Mouse (Mus musculus): ENCODE data around the gene Dtx1. TPM values are rescaled to one million over a fixed set of nuclear protein-coding genes. Genes with fewer than 3 reads are reported as not detected.

Dtx1 gene
- polyA plus RNA-seq, 1 experiment = 19.7 TPM

DNA sequence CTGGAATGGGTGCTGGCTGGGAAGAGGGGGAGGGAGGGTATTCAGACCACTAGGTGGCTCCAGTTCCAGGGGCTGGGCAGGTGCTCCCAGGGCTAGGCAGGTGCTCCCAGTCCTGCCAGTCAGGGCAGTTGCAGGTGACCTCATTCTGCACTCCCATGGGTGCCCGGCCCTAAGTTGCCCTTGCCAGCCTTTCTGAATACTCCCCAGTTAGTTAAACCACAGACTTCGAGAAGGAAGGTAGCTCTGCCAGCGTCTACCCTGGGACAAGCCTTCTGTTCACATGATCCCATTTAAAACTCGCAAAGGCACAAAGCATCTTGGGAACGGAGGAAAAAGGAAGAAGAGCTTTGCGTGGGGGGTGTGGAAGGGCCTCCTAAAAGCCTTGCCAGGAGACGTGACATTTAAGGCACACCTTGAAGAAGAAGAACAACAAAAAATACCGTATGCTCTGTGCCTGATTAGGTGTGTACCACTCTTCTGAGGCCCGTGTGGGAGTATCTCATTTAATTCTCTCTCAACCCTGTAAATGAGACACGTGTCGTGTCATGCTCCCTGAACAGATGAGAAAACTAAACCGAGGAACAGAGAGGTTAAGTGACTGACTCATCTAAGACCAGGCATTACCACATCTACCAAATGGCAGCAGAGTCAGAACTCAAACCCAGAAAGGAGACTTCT, 63.8 kb downstream of the Dtx1 start:
- 13% methylated on average over 12 of the region's 12 CpGs for WGBS
- DNase-seq (ENCODE audit: low read depth, low spot score) = no peak

DNA sequence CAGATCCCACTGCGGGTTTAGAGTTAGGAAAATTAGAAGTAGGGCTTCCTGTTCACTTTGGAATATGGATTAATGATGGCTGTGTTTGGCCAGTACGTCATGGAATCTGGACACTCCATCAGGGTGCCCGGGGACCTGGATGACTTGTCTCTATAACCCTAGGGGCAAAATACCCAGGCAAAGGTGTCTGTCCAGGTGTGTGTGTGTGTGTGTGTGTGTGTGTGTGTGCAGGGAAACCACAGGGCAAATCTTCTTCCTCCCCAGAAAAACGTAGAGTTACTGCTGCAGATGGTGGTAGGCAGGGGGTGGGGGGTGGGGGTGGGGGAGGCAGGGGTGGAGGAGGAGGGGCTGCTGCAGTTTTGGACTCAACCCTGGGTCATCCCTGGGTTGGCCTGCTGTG, 64.4 kb downstream of the Dtx1 start:
- DNase-seq (ENCODE audit: low read depth, low spot score) = no peak
- WGBS = 63% methylated on average over 4 of the region's 4 CpGs

DNA sequence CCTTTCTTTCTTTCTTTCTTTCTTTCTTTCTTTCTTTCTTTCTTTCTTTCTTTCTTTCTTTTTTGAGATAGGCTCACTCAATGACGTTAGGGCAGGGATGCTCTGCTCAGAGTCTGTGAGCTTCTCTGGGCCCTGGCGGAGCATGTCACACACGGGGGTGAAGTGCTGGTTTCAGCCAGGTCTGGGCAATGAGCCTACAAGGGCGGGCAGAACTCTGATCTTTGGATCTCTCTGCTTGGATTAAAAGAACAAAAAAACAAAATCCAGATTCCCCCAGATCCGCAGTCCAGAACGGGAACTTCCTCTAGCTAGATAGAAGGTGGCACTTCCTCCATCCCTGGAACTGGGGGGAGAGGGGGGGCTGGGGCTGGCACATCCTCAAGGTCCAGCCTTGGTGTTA, 65.9 kb downstream of the Dtx1 start:
- no peak for DNase-seq (ENCODE audit: low read depth, low spot score)
- 21% methylated on average over 6 of the region's 6 CpGs for WGBS

DNA sequence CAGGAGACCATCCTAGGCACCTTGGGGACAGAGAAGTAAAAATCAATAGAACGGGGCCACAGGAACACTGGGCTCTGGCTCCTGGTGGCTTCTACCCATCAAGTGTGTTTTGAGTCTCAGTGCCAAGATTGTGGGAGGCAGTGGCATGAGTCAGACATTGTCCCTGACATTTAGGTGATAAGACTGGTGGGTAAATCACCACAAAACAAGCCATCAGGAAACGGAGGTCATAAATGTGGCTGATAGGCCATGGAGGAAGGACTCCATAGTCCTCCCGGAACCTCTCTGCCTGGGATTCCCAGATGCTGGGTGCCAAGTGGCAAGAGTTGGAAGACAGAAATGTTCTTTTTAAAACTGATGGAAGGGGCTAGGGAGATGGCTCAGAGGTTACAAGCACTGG, 67.5 kb downstream of the Dtx1 start:
- no peak for DNase-seq (ENCODE audit: low read depth, low spot score)
- WGBS = 27% methylated on average over 3 of the region's 3 CpGs

DNA sequence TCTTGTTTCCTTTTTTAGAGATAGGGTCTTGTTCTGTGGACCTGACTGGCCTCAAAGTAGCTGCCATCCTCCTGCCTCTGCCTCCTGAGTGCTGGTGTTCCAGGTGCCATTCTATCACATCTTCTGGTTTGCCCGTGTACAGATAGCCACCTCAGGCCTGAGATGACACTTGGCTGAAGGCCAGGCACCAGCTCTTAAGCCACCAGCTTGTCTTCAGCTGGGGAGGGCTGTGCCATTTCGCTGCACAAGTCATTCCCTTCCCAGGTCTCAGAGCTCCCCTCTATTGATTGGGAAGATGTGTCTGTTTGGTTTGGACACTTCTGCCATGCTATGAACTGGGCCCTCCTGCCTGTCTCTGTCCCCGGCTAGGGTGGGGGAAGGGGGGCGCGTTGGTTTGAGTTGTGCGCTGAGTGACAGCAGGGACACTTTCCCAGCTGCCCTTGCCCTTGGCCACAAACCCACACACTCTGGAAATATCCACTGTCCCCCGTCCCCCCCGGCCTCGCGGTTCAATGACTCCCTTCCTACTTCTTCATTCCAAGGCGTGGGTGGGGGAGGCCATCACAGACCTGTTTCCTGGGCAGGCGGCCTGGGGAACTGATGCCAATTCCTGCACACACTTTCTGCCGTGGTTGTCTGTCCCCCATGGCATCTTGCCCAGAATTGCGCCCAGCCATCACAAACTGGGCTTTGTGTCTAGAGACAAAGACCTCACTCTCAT, 68.2 kb downstream of the Dtx1 start:
- 25% methylated on average over 14 of the region's 14 CpGs for WGBS
- no peak for DNase-seq (ENCODE audit: low read depth, low spot score)

DNA sequence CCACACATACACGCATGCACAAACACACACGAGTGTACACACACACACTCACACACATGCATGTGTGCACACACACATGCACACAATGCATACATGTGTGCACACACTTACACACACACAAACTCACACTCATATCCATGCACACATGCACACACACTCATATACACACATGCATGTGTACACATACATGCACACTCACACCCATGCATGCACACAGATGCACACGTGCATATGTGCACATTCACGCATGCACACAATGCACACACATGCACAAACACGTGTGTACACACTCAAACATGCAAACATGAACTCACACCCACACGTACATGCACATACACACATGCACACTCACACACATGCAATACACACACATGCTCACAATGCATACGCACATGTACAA, 71.6 kb downstream of the Dtx1 start:
- 92% methylated on average over 7 of the region's 7 CpGs for WGBS
- DNase-seq (ENCODE audit: low read depth, low spot score) = no peak

DNA sequence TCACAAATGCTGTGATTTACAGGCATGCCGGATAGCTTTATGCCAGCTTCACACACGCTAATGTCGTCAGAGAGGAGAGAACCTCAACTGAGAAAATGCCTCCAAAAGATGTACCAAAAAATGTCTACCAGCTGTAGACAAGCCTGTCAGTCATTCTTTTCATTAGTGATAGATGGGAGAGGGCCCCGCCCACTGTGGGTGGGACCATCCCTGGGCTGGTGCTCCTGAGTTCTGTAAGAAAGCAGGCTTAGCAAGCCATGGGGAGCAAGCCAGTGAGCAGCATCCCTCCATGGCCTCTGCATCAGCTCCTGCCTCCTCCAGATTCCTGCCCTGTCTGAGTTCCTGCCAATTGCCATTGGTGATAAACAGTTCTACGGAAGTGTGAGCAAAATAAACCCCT, 76.1 kb downstream of the Dtx1 start:
- WGBS = 75% methylated on average over 5 of the region's 5 CpGs

DNA sequence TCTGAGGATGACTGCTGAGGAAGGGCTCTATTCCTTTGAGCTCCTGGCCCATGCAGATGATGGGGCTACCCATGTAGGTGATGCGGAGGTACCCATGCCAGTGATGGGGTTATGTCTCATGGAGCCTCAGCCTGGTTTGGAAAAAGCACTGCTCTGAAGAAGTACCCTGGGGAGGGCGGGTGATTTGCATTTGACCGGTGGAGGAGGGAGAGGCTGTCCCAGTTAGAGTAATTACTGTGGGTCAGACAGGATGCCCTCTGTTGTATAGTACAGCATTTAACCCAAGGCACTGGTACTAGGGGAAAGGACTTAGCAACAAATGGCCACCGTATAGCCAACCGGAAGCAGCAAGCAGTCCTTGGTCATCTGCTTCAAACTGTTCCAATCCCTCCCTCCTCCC, 76.9 kb downstream of the Dtx1 start:
- DNase-seq (ENCODE audit: low read depth, low spot score) = no peak
- 44% methylated on average over 5 of the region's 5 CpGs for WGBS

More for the DNA sequence above, 76.1 kb downstream of the Dtx1 start:
- DNase-seq (ENCODE audit: low read depth, low spot score) = no peak

DNA sequence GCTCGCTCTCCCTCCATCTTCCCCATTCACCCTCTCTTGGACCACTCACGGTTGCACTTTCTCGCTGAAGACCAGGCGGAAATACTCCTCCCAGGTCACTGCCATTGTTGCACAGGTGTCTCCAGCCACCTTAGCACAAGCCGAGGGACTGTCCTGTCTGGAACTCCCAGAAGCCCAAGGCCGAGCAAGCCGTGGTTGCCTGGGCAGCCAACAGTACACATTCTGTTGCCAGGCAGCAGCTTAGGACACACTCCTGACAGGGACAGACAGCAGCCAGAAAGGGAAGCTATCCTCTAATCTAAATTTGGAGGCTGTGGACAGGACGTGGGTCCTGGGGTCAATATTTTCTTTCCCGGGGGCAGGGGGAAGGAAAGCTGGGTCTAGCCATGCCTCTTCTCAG, 77.6 kb downstream of the Dtx1 start, which contains the start of gene Cfap73:
Gene Cfap73, minus strand, starts transcription at position 105 of the 400 bp plus-strand sequence.
- 33% methylated on average over 9 of the region's 9 CpGs for WGBS
- DNase-seq (ENCODE audit: low read depth, low spot score) = no peak

DNA sequence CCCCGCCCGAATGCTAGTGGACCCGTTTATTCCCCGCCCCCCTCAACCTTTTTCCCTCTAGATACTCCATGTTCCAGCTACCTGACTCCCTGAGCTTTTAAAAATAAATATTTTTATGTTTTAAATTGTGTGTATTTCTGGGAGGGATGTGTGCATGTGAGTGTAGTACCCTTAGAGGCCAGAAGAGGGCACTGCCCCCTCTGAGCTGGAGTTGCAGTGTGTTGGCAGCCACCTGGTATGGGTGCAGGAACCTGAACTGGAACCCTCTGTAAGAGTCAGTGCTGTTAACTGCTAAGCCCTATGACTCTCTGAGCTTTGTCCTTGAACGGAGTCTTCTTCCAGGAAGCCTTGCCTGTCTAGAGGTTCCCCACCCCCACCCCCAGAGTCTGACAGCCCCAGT, 79.8 kb downstream of the Dtx1 start:
- 91% methylated on average over 5 of the region's 5 CpGs for WGBS
- DNase-seq (ENCODE audit: low read depth, low spot score) = no peak

DNA sequence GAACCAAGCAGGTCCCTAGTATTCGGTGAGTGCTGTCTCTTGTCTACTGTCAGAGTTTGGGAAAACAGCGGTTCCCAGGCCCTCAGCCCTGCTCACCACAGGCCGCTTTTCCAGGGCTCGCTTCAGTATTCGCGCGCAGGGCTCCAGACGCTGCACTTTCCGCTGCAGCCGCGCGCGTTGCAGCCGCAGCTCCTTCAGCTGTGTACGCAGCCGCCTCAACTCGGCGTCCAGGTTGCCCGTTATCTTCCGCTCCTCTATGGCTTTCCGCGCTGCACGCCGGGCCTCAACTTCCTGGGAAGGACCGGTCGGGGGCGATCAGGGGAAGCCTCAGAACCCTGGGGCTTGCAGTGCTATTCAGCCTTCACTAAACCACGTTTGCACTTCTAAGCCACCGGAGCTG, 80.6 kb downstream of the Dtx1 start:
- WGBS = 15% methylated on average over 29 of the region's 29 CpGs
- DNase-seq (ENCODE audit: low read depth, low spot score) = no peak

Other genes with a start within 250 kb of the Dtx1 start
- gene Sdsl, start 239.1 kb downstream of the Dtx1 start, polyA plus RNA-seq (2012; rRNA removed) = 23.2 and 28.2 TPM in 2 replicates
- gene Sds, start 235.4 kb downstream of the Dtx1 start, polyA plus RNA-seq (2012; rRNA removed) = not detected in 2 replicates
- 13.9 and 14.6 TPM in 2 replicates for gene Plbd2, start 208.3 kb downstream of the Dtx1 start, polyA plus RNA-seq (2012; rRNA removed)
- gene Slc8b1, start 200.8 kb downstream of the Dtx1 start, polyA plus RNA-seq (2012; rRNA removed) = 10.9 and 13.0 TPM in 2 replicates
- 41.7 and 63.5 TPM in 2 replicates for gene Tpcn1, start 123.3 kb downstream of the Dtx1 start, polyA plus RNA-seq (2012; rRNA removed)
- gene Iqcd, start 122.9 kb downstream of the Dtx1 start, polyA plus RNA-seq (2012; rRNA removed) = 0.40 and 0.41 TPM in 2 replicates
- gene Rita1, start 99.3 kb downstream of the Dtx1 start, polyA plus RNA-seq (2012; rRNA removed) = 12.4 and 13.2 TPM in 2 replicates
- 35.2 and 40.2 TPM in 2 replicates for gene Ddx54, start 99.2 kb downstream of the Dtx1 start, polyA plus RNA-seq (2012; rRNA removed)
- gene Cfap73, start 77.7 kb downstream of the Dtx1 start, polyA plus RNA-seq (2012; rRNA removed) = not detected in 2 replicates
- gene Rasal1, start 63.1 kb downstream of the Dtx1 start, polyA plus RNA-seq (2012; rRNA removed) = 0.79 and 1.2 TPM in 2 replicates
- 3.9 and 6.4 TPM in 2 replicates for gene Oas2, start 37.9 kb upstream of the Dtx1 start, polyA plus RNA-seq (2012; rRNA removed)
- gene Oas3, start 65.7 kb upstream of the Dtx1 start, polyA plus RNA-seq (2012; rRNA removed) = 10.9 and 36.1 TPM in 2 replicates
- gene Oas1e, start 83.6 kb upstream of the Dtx1 start, polyA plus RNA-seq (2012; rRNA removed) = 0.06 and 0.75 TPM in 2 replicates
- gene Oas1c, start 100.6 kb upstream of the Dtx1 start, polyA plus RNA-seq (2012; rRNA removed) = 1.5 and 1.7 TPM in 2 replicates
- gene Oas1f, start 135.4 kb upstream of the Dtx1 start, polyA plus RNA-seq (2012; rRNA removed) = 0.62 and 1.3 TPM in 2 replicates
- gene Oas1h, start 149.5 kb upstream of the Dtx1 start, polyA plus RNA-seq (2012; rRNA removed) = not detected in 2 replicates
- gene Oas1g, start 175.7 kb upstream of the Dtx1 start, polyA plus RNA-seq (2012; rRNA removed) = 19.2 and 41.4 TPM in 2 replicates
- 33.1 and 61.0 TPM in 2 replicates for gene Oas1a, start 195.6 kb upstream of the Dtx1 start, polyA plus RNA-seq (2012; rRNA removed)
- gene Oas1d, start 202.6 kb upstream of the Dtx1 start, polyA plus RNA-seq (2012; rRNA removed) = 0.22 and 0.42 TPM in 2 replicates

All from large intestine, adult 2 months (tissue).